Mouse (Mus musculus): ENCODE data around the gene Glrp1. TPM values are rescaled to one million over a fixed set of nuclear protein-coding genes. Genes with fewer than 3 reads are reported as not detected.

The Glrp1 gene
- polyA plus RNA-seq, 2 experiments = not detected

DNA sequence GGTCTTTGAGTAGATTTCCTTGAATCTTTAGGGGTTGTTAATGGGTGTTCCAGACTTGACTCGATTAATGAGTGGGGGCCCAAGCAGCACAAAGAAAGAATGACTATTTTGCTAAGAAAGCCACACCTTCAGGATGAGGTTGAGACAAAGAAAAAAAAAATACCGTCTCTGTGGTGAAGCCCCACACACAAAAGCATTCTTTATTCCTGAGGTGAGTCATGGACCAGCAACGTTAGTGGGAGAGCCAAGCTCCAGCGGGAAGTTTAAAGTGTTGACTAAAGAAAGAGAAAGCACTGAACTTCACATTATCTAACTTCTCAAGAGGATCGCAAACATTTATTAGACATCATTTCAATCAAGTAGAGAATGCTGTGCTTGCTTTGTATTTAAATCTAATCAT is 24.2 kb upstream of the Glrp1 start:
- 73% methylated on average over 5 of the region's 5 CpGs for WGBS
- ATAC-seq (ENCODE audit: low FRiP score, low read depth) (no peak), DNase-seq (ENCODE audit: low spot score) (no peak)
- H3K9me3 ChIP-seq (ENCODE audit: control insufficient read depth, low read length) = no peaks in the 10 kb centered on the region
- no peak overlapping the region for H3K9ac ChIP-seq (ENCODE audit: low read depth, low read length, severe bottlenecking)
- no peak for TF ChIP-seq POLR2A (IDR thresholded peaks at IDR 0.05; ENCODE audit: borderline replicate concordance, extremely low read depth, insufficient read depth, insufficient read length)
- H3K4me1 ChIP-seq (ENCODE audit: control insufficient read depth, insufficient read depth, low read length) = no peaks in the 10 kb centered on the region
- no peaks in the 10 kb centered on the region for H3K27me3 ChIP-seq (ENCODE audit: control insufficient read depth, insufficient read depth, low read length)
- no peak overlapping the region for H3K4me2 ChIP-seq (replicated peaks; ENCODE audit: low read depth, low read length, severe bottlenecking)
- no peak overlapping the region for H3K4me3 ChIP-seq (replicated peaks; ENCODE audit: low read length)
- H3K36me3 ChIP-seq (ENCODE audit: control insufficient read depth, insufficient read depth, low read length) = no peaks in the 10 kb centered on the region
- no peak overlapping the region for H3K27ac ChIP-seq (replicated peaks; ENCODE audit: low read depth, low read length)

- no peak for TF ChIP-seq POLR2A (IDR thresholded peaks at IDR 0.05; ENCODE audit: borderline replicate concordance, extremely low read depth, insufficient read depth, insufficient read length)
- Histone ChIP-seq H3K27ac (replicated peaks; ENCODE audit: low read depth, low read length) (no peak overlapping the region), H3K9ac (ENCODE audit: low read depth, low read length, severe bottlenecking) (no peak overlapping the region), H3K27me3 (ENCODE audit: control insufficient read depth, insufficient read depth, low read length) (no peaks in the 10 kb centered on the region), H3K9me3 (ENCODE audit: control insufficient read depth, low read length) (no peaks in the 10 kb centered on the region), H3K4me3 (replicated peaks; ENCODE audit: low read length) (no peak overlapping the region), H3K4me1 (ENCODE audit: control insufficient read depth, insufficient read depth, low read length) (no peaks in the 10 kb centered on the region), H3K36me3 (ENCODE audit: control insufficient read depth, insufficient read depth, low read length) (no peaks in the 10 kb centered on the region), H3K4me2 (replicated peaks; ENCODE audit: low read depth, low read length, severe bottlenecking) (no peak overlapping the region)
- 51% methylated on average over 6 of the region's 6 CpGs for WGBS
- DNase-seq (ENCODE audit: low spot score) (peak; percentile 65), ATAC-seq (ENCODE audit: low FRiP score, low read depth) (no peak)
Measured at GRCm38 (mm10) chr1:88526161-88526560, 16.3 kb upstream of the Glrp1 start.

DNA sequence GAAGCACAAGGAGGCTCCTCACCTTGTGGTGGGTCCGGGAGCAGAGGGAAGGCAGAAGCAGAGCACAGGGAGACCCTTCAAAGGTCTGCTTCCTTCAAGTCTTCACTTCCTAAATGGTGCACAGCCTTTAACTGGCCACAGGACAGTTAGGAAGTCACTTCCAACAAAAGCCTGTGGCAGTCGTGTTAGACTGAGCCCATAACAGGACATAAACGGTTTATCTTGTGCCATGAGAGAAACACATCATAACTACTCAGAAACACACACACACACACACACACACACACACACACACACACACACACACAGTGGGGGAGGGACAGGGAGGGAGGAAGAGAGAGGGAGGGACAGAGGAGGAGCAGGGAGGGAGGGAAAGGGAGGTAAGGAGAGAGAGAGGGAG is 15.8 kb upstream of the Glrp1 start:
- Histone ChIP-seq H3K4me1 (ENCODE audit: control insufficient read depth, insufficient read depth, low read length) (no peaks in the 10 kb centered on the region), H3K9ac (ENCODE audit: low read depth, low read length, severe bottlenecking) (no peak overlapping the region), H3K9me3 (ENCODE audit: control insufficient read depth, low read length) (no peaks in the 10 kb centered on the region), H3K4me2 (replicated peaks; ENCODE audit: low read depth, low read length, severe bottlenecking) (no peak overlapping the region), H3K4me3 (replicated peaks; ENCODE audit: low read length) (no peak overlapping the region), H3K36me3 (ENCODE audit: control insufficient read depth, insufficient read depth, low read length) (no peaks in the 10 kb centered on the region), H3K27me3 (ENCODE audit: control insufficient read depth, insufficient read depth, low read length) (no peaks in the 10 kb centered on the region), H3K27ac (replicated peaks; ENCODE audit: low read depth, low read length) (no peak overlapping the region)
- 53% methylated on average over 3 of the region's 3 CpGs for WGBS
- DNase-seq (ENCODE audit: low spot score) (no peak), ATAC-seq (ENCODE audit: low FRiP score, low read depth) (no peak)
- TF ChIP-seq POLR2A (IDR thresholded peaks at IDR 0.05; ENCODE audit: borderline replicate concordance, extremely low read depth, insufficient read depth, insufficient read length) = no peak

DNA sequence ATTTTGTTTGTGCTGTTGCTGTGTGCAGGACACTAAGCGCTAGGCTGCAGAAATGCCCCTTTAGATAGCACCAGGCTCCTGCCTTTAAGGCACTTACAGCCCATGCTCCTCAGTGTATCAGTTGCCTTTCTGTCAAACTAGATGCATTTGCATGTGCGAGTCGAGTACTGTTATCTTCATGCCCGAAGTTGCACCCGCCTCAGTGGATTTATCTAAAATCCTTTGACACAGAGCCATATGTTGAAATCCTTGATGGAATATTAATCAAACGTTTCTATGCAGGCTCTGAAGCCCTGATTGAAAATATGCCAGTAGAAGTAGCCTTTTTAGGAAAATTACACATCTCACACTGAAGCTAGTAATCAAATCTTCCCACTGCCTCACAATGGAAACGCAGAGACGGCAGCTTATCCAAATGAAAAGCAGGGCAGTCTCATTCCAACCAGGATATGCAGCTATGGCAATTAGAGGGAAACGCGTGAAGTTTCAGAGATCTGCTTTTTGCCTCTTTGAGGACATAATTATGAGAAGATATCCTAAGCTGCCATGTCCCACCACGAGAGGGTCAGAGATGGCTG is 11.4 kb upstream of the Glrp1 start:
- no peak overlapping the region for H3K4me2 ChIP-seq (replicated peaks; ENCODE audit: low read depth, low read length, severe bottlenecking)
- TF ChIP-seq POLR2A (IDR thresholded peaks at IDR 0.05; ENCODE audit: borderline replicate concordance, extremely low read depth, insufficient read depth, insufficient read length) = no peak
- H3K27me3 ChIP-seq (ENCODE audit: control insufficient read depth, insufficient read depth, low read length) = no peaks in the 10 kb centered on the region
- ATAC-seq (ENCODE audit: low FRiP score, low read depth) (no peak), DNase-seq (ENCODE audit: low spot score) (no peak)
- no peak overlapping the region for H3K27ac ChIP-seq (replicated peaks; ENCODE audit: low read depth, low read length)
- H3K9me3 ChIP-seq (ENCODE audit: control insufficient read depth, low read length) = no peaks in the 10 kb centered on the region
- no peak overlapping the region for H3K9ac ChIP-seq (ENCODE audit: low read depth, low read length, severe bottlenecking)
- WGBS = 86% methylated on average over 11 of the region's 11 CpGs
- H3K36me3 ChIP-seq (ENCODE audit: control insufficient read depth, insufficient read depth, low read length) = no peaks in the 10 kb centered on the region
- no peak overlapping the region for H3K4me3 ChIP-seq (replicated peaks; ENCODE audit: low read length)
- H3K4me1 ChIP-seq (ENCODE audit: control insufficient read depth, insufficient read depth, low read length) = no peaks in the 10 kb centered on the region

GRCm38 (mm10) chr1:88513613-88514012 is 3.7 kb upstream of the Glrp1 start:
- no peaks in the 10 kb centered on the region for H3K4me1 ChIP-seq (ENCODE audit: control insufficient read depth, insufficient read depth, low read length)
- H3K9ac ChIP-seq (ENCODE audit: low read depth, low read length, severe bottlenecking) = no peak overlapping the region
- no peak overlapping the region for H3K27ac ChIP-seq (replicated peaks; ENCODE audit: low read depth, low read length)
- 62% methylated on average over 5 of the region's 5 CpGs for WGBS
- H3K27me3 ChIP-seq (ENCODE audit: control insufficient read depth, insufficient read depth, low read length) = no peaks in the 10 kb centered on the region
- TF ChIP-seq POLR2A (IDR thresholded peaks at IDR 0.05; ENCODE audit: borderline replicate concordance, extremely low read depth, insufficient read depth, insufficient read length) = no peak
- H3K9me3 ChIP-seq (ENCODE audit: control insufficient read depth, low read length) = no peaks in the 10 kb centered on the region
- no peaks in the 10 kb centered on the region for H3K36me3 ChIP-seq (ENCODE audit: control insufficient read depth, insufficient read depth, low read length)
- no peak overlapping the region for H3K4me2 ChIP-seq (replicated peaks; ENCODE audit: low read depth, low read length, severe bottlenecking)
- H3K4me3 ChIP-seq (replicated peaks; ENCODE audit: low read length) = no peak overlapping the region
- ATAC-seq (ENCODE audit: low FRiP score, low read depth) = no peak
- no peak for DNase-seq (ENCODE audit: low spot score)

DNA sequence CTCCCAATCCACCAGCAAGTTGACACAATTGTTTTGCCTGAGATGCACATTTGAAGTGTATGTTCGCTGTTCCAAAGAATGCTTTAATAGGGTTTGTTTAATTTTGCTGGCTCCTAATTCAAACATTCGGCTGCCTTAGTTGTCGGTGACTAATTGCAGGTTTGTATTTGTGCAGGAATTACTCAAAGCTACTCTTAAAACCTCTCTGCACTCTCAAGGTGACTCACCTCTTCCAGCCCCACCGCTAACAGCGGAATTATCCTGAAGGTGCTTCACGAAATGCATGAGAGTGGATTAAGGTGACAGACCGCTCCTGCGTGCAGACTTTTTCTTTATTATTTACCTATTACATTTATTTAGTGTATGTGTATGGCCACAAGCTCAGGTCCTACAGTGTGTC is 2.0 kb downstream of the Glrp1 start:
- Histone ChIP-seq H3K4me3 (replicated peaks; ENCODE audit: low read length) (no peak overlapping the region), H3K36me3 (ENCODE audit: control insufficient read depth, insufficient read depth, low read length) (no peaks in the 10 kb centered on the region), H3K9ac (ENCODE audit: low read depth, low read length, severe bottlenecking) (no peak overlapping the region), H3K4me1 (ENCODE audit: control insufficient read depth, insufficient read depth, low read length) (no peaks in the 10 kb centered on the region), H3K4me2 (replicated peaks; ENCODE audit: low read depth, low read length, severe bottlenecking) (no peak overlapping the region), H3K9me3 (ENCODE audit: control insufficient read depth, low read length) (no peaks in the 10 kb centered on the region), H3K27ac (replicated peaks; ENCODE audit: low read depth, low read length) (no peak overlapping the region), H3K27me3 (ENCODE audit: control insufficient read depth, insufficient read depth, low read length) (no peaks in the 10 kb centered on the region)
- WGBS = 80% methylated on average over 8 of the region's 8 CpGs
- no peak for TF ChIP-seq POLR2A (IDR thresholded peaks at IDR 0.05; ENCODE audit: borderline replicate concordance, extremely low read depth, insufficient read depth, insufficient read length)
- DNase-seq (ENCODE audit: low spot score) (no peak), ATAC-seq (ENCODE audit: low FRiP score, low read depth) (no peak)

Measured in limb, embryonic 14.5 days (tissue).